Mouse (Mus musculus): ENCODE measurements around the gene Ercc5. TPM values are rescaled to one million over a fixed set of nuclear protein-coding genes. Genes with fewer than 3 reads are reported as not detected.
A peak's percentile ranks its signal among the peaks of the same experiment; 100 is the strongest.

Gene Ercc5
- 18.7 and 20.2 TPM in 2 replicates for polyA plus RNA-seq (2012; rRNA removed)

DNA sequence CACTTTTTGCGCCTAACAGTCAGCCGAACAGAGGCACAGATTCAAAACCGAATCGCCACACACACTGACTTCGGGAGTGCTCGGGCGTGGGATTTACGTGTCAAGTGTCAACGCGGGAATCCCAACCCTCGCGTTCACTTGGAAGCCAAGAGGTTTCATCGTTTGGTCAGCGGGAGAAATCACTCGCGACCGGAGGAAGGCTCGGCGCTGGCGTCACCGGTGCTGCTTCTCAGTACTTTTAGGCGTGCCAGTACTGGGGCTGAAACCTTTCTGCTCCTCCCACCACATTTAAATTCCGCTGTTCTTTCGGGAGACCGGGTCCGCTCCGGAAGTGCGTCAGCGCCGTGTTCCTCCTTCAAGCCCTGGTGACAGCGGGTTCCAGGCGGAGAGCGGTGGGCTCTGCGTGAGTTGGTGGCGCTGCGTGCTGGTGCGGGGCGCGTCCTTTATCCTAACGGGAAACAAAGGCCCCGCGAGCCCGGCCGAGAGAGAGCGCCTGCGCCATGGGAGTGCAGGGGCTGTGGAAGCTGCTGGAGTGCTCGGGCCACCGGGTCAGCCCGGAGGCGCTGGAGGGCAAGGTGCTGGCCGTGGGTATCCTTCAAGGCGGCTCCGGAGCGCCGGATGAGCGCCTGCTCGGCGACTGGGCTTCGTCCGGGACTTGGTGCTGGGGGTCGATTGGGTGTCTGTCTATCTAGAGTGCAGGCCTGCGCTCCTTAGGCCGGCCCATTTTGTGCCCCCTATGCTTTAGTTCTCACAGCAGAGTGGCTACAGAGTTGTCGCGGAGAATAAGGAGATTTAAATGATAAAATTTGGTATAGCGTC lies at the start of gene Ercc5:
Gene Ercc5 (plus strand): TSS at position 182 of the 819 bp plus-strand sequence.
- peak within 1 kb of the TSS; percentile 75 for H3K27ac ChIP-seq (ENCODE audit: insufficient read depth, low read length)
- peak within 1 kb of the TSS; percentile 47 for H3K4me3 ChIP-seq (ENCODE audit: insufficient read depth, low read length)
- peaks cover 1% of the 10 kb centered on the region; the same call in 1 of the 2 replicates for H3K4me1 ChIP-seq (ENCODE audit: control insufficient read depth, insufficient read depth, low read length)
- TF ChIP-seq POLR2A (IDR thresholded peaks at IDR 0.05; ENCODE audit: extremely low read depth, insufficient read depth, low read length) (peak; percentile 87), CTCF (IDR thresholded peaks at IDR 0.05; ENCODE audit: extremely low read depth, insufficient read depth, low read length) (no peak)

DNA sequence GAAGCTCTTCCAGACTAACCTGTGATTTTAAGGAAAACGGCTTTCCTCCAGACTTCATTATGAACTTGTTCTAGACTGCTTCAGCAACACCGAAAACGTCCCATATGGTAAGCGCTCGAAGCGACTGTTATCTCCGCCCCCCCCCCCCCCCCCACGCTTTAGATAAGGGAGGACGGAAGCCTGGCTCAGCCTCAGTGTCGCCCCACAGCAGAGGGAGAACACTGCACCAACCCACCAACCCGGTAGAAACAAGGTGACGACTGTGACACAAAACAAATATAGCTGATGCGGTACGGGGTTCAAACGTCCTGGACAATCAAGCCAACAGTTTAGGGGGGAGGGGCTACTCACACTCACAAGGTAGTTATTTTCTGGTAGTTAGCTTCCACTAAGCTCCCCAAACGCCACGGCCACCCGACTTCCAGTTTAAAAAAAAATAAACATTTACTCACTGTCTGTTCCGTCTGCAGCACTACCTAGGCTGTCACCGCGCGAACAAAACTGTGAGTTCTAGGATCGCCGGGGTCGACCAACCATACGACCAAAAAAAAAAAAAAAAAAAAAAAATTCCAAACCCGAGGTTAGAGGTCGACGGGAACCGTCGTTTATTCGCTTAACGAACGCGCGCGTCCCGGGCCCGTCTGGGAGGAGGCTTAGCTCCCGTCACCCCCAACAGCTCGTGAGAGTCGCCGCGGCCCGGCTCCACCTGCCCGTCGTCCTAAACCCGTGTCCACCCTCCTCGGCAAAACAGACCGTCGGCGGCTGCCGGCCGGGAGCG lies 45.9 kb upstream of the Ercc5 start:
- Histone ChIP-seq H3K4me1 (ENCODE audit: control insufficient read depth, insufficient read depth, low read length) (no peaks in the 10 kb centered on the region), H3K27ac (ENCODE audit: insufficient read depth, low read length) (no peak overlapping the region), H3K4me3 (ENCODE audit: insufficient read depth, low read length) (peak overlapping the region; percentile 41)
- no peak for TF ChIP-seq POLR2A (IDR thresholded peaks at IDR 0.05; ENCODE audit: extremely low read depth, insufficient read depth, low read length)
- TF ChIP-seq CTCF (IDR thresholded peaks at IDR 0.05; ENCODE audit: extremely low read depth, insufficient read depth, low read length): no peak

DNA sequence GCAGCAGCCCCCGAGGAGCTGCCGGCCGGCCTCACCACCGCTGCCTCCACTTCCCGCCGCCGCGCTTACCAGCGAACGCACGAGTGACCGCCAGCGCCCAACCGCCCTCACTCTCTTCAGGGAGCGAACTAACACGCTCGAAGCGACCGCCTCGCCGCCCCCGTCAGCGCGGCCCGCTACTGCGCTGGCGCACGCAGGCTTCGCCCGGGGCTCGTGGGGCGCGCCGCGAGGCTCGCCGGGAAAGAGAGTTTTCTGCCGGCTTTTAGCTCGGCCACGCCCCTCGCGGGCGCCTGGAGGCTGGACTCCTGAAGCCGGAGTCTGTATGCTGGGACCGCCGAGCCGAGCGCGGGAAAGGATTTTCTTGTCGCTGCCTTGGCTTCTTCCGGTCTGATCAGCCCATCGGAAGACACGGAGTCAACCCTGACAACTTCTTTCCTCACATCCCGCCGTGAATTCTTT lies 45.3 kb upstream of the Ercc5 start, which contains the start of gene Tex30:
Gene Tex30 (minus strand): TSS at position 183 of the 459 bp plus-strand sequence.
- H3K4me3 ChIP-seq (ENCODE audit: insufficient read depth, low read length): peak within 1 kb of the TSS; percentile 41
- TF ChIP-seq CTCF (IDR thresholded peaks at IDR 0.05; ENCODE audit: extremely low read depth, insufficient read depth, low read length): no peak
- peak; percentile 51; the same call in 1 of the 2 replicates for TF ChIP-seq POLR2A (IDR thresholded peaks at IDR 0.05; ENCODE audit: extremely low read depth, insufficient read depth, low read length)
- H3K27ac ChIP-seq (ENCODE audit: insufficient read depth, low read length): no peak within 1 kb of the TSS
- H3K4me1 ChIP-seq (ENCODE audit: control insufficient read depth, insufficient read depth, low read length): no peaks in the 10 kb centered on the region

DNA sequence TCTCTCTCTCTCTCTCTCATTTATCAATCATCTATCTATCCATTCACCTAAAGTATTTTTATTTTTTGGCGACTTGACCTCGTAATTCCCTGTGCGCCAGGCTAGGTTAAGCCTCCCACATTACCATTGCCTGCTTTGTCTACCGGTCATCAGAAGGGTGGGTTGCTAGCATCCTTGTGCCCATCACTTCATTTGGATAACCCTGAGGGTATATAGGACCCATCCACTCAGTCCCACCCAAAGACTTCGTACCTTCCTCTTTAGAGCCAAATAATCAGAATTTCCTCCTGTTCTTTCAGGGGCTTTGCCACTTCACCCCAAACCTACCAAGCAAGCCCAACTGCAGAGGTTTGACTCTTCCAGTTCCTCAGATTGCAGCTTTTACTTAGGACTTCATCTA lies 44.6 kb upstream of the Ercc5 start:
- Histone ChIP-seq H3K4me1 (ENCODE audit: control insufficient read depth, insufficient read depth, low read length) (no peaks in the 10 kb centered on the region), H3K4me3 (ENCODE audit: insufficient read depth, low read length) (peak overlapping the region; percentile 41; the same call in 1 of the 2 replicates), H3K27ac (ENCODE audit: insufficient read depth, low read length) (no peak overlapping the region)
- no peak for TF ChIP-seq CTCF (IDR thresholded peaks at IDR 0.05; ENCODE audit: extremely low read depth, insufficient read depth, low read length)
- no peak for TF ChIP-seq POLR2A (IDR thresholded peaks at IDR 0.05; ENCODE audit: extremely low read depth, insufficient read depth, low read length)

DNA sequence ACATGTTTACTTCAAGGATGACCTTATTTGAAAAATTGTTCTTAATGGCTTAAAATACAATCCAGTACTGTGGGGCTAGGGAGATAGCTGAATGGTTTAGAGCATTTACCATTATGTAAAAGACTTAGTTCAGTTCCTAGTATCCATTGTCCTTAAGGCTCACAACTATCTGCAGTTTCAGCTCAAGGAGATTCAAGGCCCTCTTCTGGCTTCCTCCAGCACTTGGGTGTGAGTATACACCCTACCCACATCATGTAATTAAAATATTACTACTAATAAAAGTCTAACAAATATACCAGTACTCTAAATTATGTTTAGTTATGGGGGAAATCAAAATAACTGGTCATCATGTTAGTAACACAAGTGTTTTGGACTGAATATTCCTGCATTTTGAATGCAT lies 30.0 kb upstream of the Ercc5 start:
- H3K4me3 ChIP-seq (ENCODE audit: insufficient read depth, low read length): no peak overlapping the region
- H3K4me1 ChIP-seq (ENCODE audit: control insufficient read depth, insufficient read depth, low read length): peaks cover 2% of the 10 kb centered on the region; the same call in 1 of the 2 replicates
- TF ChIP-seq POLR2A (IDR thresholded peaks at IDR 0.05; ENCODE audit: extremely low read depth, insufficient read depth, low read length): no peak
- no peak for TF ChIP-seq CTCF (IDR thresholded peaks at IDR 0.05; ENCODE audit: extremely low read depth, insufficient read depth, low read length)
- no peak overlapping the region for H3K27ac ChIP-seq (ENCODE audit: insufficient read depth, low read length)

DNA sequence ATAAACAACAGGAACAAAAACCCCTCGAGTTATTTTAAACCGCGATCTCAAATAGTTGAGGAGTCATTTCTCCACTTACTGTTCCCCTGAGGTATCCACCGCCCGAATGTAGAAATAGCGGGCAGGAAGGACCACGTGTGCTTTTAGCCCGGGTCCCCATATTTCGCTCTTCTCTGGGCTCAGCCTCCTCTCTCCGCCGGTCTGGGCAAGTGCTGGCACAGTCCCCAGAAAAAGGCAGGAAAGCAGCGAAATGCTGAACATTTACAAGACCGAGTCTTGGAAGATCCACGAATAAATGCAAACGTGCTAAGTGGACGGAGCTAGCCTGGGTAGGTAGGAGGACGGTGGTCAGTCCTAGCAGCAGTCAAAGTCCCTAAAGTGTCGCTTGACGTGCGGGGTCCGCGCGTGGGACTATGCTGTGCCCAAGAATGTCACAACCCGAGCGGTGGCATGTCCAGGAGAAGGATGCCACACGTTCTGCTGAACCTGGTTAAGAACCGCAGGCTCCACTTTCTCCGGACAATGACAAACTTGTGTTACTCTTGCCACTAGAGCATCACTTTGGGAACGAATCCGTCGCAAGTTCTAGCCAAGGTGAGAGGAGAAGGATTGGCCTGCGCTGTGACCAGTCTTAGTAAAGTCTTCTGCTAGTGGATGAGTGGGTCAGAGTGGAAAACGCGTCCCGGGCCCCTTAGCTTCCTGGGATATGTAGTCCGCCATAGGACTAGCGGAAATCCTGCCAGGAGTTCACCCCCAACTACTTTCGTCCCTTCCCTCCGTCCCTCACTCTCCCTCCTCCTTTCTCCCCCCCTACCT lies 29.1 kb upstream of the Ercc5 start, which contains the start of the genes Kdelc1 and Bivm:
Gene Kdelc1 (minus strand): TSS at position 570 of the 816 bp plus-strand sequence.
Gene Bivm (plus strand): TSS at position 719 of the 816 bp plus-strand sequence.
- TF ChIP-seq CTCF (IDR thresholded peaks at IDR 0.05; ENCODE audit: extremely low read depth, insufficient read depth, low read length) (no peak), POLR2A (IDR thresholded peaks at IDR 0.05; ENCODE audit: extremely low read depth, insufficient read depth, low read length) (peak; percentile 59)
- Histone ChIP-seq H3K27ac (ENCODE audit: insufficient read depth, low read length) (peak within 1 kb of the TSS; percentile 87), H3K4me3 (ENCODE audit: insufficient read depth, low read length) (peak within 1 kb of the TSS; percentile 54), H3K4me1 (ENCODE audit: control insufficient read depth, insufficient read depth, low read length) (peaks cover 2% of the 10 kb centered on the region; the same call in 1 of the 2 replicates)

DNA sequence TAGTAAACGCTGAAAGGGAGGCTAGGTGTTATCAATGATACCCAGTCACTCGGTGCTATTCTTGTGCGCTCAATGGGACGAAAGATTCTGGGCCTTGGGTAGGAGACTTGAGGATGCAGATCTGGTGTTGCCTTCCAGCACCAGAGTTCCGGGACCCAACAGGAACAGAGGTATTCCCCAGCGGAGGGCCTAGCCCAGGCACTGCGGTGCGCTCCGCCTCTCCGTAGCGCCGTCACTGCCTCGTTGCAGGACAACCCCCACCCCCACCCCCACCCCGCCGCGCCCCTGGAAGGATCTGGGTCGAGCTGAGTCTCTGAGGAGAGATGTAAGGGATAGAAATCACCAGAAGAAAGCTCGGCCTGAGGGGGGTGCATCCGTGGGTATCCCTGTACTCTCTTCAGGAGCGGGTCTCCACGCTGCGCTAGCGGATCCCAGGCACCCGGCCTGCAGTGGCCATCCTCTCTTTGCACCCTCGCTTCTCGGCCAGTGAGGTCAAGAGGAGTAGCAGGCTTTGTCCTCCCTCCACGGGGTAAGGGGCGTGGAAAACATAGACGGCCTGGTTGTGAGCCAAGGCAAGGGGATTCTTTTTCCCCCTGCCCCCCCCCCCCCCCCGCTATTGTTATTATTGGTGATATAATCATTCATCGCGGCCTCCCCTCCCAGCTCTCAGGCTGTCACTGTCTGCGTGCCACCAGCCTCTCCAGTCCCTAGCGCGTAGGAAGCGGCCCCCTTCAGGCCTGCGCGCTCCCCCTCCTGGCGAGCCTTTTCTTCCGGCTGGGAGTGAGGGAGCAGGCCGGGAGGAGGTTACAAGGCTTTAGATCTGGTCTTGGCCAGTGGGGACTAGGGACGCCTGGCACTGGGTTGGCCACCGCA lies 28.1 kb upstream of the Ercc5 start:
- H3K4me3 ChIP-seq (ENCODE audit: insufficient read depth, low read length): peak overlapping the region; percentile 54
- H3K4me1 ChIP-seq (ENCODE audit: control insufficient read depth, insufficient read depth, low read length): peaks cover 2% of the 10 kb centered on the region; the same call in 1 of the 2 replicates
- TF ChIP-seq CTCF (IDR thresholded peaks at IDR 0.05; ENCODE audit: extremely low read depth, insufficient read depth, low read length) (no peak), POLR2A (IDR thresholded peaks at IDR 0.05; ENCODE audit: extremely low read depth, insufficient read depth, low read length) (peak; percentile 78)
- H3K27ac ChIP-seq (ENCODE audit: insufficient read depth, low read length): peak overlapping the region; percentile 87

DNA sequence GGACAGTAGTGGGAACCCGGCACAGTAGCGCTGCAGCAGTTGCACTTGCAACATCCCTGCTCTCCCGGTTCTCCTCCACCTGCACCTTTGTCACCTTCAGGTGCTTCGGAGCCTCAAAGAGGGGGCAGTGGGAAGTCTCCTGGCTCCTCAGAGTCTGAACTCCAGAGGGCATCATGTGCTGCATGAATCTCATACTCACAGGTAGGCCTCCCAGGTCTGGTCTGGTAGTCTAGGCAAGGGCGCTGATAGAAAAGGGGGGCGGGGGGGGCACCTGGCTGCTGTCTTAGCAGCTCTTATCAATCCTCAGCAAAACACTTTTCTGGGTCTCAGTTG lies 27.5 kb upstream of the Ercc5 start:
- TF ChIP-seq CTCF (IDR thresholded peaks at IDR 0.05; ENCODE audit: extremely low read depth, insufficient read depth, low read length): no peak
- no peak for TF ChIP-seq POLR2A (IDR thresholded peaks at IDR 0.05; ENCODE audit: extremely low read depth, insufficient read depth, low read length)
- Histone ChIP-seq H3K4me3 (ENCODE audit: insufficient read depth, low read length) (peak overlapping the region; percentile 54), H3K27ac (ENCODE audit: insufficient read depth, low read length) (peak overlapping the region; percentile 14), H3K4me1 (ENCODE audit: control insufficient read depth, insufficient read depth, low read length) (peaks cover 2% of the 10 kb centered on the region; the same call in 1 of the 2 replicates)

All from cortical plate, adult 2 months (tissue).